Mouse (Mus musculus) hindlimb bud, embryonic 11.5 days (tissue): ENCODE data around the gene Gpm6b.

Experiments used
- DNase-seq: peaks from one replicate; pipeline ENCODE4 v3.0.0-alpha.2; 2012; ENCODE audit warnings: low read depth, low spot score; ENCODE audit errors: extremely low spot score

Gene Gpm6b

DNA sequence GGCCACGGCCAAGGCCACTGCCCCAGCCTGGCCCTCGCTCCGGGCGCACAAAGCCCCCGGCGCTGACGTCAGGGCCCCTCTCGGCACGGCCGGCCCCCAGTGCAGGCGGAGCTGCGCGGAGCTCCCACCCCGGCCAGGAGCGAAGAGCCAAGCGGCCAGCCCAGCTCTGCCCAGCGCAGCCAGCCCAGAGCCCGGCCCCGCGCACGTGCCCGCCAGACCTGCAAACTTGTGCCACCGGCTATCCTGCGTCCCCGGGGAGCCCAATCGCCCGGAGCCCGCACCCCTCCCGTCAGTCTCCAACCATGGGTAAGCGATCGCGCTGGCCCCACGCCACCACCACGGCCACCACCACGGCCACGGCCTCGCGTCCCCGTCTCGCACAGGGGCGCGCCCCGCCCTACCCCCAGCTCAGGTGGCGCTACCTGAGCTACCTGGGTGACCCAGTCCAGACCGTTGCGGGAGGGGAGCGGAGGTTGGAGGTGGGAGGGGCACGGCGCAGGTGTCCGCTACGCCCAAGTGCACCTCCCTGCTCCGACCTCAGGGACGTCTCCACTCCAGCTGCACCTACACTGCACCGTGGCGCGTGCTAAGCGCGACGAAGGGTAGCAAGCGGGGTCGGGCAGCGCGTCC lies at the start of gene Gpm6b:
TSS of gene Gpm6b (plus strand) at position 81 of the 630 bp plus-strand sequence.
- no peak for DNase-seq

DNA sequence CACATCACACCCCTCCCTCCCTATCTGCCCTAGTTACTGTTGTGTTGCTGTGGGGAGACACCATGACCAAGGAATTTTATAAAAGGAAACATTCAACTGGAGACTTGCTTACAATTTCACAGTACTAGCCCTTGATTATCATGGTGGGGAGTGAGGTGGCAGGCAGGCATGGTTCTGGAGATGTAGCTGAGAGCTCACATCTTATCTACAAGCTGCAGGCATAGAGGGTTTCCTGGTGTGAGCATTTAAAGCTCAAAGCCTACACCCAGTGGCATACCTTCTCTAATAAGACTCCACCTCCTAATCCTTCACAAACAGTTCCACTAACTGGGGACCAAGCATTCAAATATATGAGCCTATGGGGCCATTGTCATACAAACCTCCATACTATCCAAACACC lies 42.4 kb upstream of the Gpm6b start:
- no peak for DNase-seq

DNA sequence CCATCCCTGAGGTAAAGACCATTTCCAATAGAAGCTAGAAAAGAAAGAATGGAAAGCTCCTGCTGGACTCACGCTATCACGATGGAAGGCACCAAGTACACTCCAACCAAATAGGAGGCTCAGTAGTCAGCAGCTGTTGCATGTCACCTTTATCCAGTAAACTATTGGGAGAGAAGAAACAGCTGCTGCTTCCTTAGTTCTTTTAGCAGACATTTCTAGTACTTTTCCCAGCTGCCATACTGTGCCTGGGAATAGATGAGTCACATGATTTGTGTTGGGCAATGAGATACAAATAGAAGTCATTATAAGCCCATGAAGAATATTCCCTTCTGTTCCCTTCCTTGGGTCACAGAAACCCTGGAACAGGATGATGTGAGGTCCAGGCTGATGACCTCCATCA lies 40.4 kb upstream of the Gpm6b start:
- no peak for DNase-seq

DNA sequence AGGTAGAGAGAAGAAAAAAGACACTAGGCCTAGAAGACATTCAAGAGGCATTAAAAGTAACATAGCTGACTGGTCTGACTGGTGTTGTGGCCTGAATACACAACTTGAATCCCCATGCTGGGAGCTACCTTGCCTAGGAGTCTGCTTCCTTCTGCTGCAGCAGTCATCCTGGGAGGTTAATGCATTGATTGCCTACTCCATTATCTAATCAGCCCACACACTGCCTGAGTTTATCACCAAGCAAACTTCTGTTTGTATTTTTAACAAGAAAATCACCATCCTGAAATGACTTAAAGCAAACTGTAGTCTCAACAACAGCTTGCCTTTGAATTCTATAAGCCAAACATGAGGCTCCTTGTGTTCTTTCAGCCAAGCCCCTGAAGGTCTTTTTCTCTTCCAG lies 38.9 kb upstream of the Gpm6b start:
- no peak for DNase-seq

DNA sequence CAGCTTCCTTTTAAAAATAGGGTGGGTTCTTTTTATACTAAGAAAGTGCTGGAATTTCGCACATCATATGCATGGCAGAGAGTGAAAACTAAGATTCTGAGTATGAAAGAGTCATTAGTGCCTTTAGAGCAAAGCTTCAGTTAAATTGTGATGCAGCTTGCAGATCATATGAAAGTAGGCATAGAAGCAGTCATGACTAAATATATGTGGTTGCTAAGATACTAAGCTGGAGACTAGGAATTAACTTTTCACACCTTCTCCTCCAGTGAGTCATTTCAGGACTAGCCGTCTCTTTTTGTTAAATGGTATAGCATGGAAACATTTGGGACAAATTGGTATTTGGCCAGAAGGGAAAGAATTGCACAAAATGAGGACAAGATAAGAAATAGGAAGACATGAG lies 24.1 kb upstream of the Gpm6b start:
- no peak for DNase-seq

DNA sequence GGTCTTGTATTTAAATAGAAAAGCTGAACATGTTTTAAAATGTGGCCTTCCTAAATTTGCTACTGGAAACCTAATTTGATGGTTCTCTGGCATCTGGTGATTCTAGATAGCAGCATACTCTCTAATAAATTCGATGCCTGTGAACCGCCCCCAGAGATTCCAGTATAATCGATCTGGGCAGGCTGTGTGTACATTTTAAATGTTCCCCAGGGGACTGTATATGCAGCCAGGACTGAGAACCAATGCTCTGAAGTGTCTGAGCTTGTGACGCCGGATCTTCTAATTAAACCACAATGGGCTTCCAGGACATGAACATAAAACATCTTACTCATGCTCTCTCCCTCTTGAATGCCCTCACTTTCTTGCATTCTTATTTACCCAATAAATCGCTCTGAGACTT lies 22.5 kb upstream of the Gpm6b start:
- no peak for DNase-seq

DNA sequence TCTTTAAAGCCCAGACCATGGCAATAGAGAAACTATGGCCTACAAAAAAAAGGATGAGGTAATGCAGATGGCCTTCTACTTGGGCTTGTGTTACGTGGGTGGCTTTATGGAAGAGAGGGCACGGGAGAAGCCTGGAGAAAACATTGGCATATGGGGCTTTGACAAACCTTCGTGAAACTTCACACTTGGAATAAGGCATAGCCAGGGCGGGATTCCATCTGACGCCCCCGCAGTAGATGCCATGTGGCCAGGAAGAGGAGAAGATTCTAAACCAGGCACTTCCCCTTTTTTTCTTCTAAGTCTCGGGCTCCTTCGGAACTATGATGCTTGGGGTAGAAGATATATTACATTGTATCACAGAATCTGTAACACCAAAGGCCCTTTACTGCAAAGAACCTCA lies 22.0 kb upstream of the Gpm6b start:
- no peak for DNase-seq

DNA sequence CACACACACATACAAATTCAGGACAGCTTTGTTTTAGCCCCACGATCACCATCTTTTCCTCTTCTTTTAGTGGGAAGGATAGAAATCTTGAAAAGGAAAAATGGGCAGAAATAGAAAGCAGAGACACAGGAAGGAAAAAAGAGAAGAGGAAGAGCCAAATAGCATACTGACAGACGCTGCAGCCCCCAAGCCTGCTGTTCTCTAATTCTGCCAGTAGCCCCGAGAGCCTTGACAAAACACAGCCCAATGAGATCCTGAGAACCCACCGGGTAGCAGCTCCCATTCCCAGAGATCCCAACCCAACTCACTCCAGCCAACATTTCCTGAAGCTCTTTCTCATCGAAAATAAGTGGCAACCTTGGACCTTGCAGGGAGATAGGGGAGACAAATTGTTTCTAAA lies 19.4 kb upstream of the Gpm6b start:
- no peak for DNase-seq

DNA sequence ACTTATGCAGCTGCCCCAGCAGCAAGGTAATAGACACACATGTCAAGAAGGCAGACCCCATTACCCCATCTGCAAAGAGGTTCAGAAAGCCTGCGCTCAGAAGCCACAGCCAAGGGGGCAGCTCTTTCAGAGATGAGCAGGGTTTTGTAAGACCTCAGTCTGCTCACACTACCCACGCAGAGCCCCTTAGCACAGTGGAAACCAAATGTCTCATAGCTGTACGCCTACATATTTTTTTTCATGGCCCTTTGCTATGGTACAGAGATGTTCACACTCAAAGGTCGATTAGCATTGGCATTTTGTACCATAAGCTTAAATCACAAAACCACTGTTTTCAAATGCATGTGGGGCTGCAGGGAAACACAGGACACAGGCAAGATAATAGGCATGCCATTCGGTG lies 11.9 kb upstream of the Gpm6b start:
- no peak for DNase-seq

DNA sequence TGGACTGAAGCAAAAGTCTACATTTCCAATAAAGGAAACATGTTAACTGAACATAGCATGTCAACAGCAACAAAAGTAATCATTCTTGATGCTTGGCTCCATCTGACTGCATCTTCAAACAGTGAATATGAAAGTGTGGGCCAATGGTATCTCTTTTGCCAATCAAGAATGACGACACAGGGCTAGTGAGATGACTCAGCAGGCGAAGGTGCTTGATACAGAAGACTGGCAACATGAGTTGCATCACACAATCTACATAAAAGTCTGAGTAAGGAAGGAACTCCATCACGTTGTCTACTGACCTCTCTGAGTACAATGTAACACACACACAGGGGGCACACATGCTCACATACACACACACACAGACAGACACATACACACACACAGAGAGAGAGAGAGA lies 9.0 kb upstream of the Gpm6b start:
- no peak for DNase-seq

DNA sequence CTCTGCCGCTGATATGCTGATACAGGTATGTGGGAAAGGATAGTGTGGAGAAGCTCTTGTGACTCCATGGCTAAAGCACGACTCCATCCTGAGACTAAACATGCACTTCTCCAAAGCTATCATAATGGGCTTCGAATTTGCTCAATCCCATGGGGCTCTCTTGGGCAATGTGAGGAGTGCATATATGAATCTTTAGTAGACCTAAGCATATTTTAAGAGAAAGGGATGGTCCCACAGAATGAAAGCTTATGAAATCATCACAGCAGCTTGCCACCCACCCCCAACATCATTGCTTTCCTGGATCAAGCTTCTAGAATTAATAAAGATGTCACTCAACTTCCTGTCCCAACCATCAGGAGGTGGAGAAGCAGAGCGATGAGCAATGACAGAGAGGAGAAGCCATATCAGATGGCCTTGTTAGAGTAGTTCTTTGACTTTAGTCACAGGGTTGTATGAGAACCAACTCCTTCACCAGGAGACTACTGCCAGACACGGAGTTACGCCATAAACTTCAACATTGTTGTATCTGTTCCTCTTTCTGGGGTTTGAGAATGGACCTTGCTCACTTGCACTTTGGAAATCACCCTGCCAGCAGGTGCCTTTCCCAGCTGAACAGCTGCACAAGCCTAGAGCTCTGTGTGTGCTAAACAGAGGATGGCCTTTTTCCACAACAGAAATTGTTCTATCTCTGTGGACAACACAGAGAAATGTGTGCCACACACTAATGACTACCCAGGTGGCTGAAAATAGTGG lies 8.0 kb upstream of the Gpm6b start:
- DNase-seq, result no peak

DNA sequence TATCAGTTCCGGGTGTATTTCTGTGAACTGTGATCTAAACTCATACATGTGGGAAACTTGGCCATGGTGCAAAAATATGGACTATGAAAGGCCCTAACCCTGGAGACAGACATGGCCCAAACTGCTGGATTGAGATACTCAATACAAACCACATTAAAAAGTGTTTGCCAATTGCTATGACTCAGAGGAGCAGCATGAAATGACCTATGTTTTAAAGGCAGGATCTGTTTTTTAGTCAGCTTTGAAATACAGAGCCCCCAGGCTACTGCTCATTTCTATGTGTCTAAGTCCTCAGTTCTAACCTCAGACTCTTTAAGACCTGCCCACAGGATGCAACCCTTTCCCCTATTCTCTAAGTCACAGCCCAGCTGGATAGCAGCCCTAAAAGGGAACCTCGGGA lies 2.6 kb upstream of the Gpm6b start:
- no peak for DNase-seq

DNA sequence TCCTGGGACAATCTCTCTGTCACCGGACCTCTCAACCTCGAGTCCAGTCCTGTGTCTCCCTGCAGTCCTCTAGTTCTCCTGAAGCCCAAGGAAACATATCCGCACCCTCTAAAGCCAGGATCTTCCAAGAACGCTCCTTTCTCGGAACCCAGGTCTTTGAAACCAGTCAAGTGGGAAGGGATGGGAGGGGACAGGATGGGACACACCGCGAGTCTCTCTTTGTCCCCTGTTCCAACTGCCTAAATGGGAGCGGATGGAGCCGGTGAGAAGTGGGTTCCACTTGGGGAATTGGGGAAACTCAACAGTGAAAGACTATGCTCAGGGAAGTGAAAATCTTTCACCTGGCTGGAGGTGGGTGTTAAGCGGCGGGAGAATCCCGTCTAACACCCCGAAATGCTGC lies 809 bp downstream of the Gpm6b start:
- no peak for DNase-seq

DNA sequence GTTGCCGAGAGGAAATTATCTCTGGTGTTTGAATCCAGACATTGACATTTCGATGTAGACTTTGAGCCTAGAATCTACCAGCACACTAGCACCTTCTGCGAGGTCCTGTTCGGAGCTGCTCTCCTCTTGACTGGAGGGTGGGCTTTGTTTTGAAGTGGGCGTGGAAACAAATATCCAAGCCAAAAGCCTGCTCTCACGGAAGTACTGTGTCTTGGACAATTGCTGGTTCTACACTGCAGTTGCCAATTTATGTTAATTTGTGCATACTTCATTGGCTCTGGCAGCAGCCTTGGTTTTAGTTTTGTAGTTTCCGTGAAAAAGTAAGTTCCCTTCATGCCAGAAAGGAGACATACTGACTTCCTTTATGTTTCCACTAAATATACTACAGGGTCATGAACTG lies 2.0 kb downstream of the Gpm6b start:
- no peak for DNase-seq

DNA sequence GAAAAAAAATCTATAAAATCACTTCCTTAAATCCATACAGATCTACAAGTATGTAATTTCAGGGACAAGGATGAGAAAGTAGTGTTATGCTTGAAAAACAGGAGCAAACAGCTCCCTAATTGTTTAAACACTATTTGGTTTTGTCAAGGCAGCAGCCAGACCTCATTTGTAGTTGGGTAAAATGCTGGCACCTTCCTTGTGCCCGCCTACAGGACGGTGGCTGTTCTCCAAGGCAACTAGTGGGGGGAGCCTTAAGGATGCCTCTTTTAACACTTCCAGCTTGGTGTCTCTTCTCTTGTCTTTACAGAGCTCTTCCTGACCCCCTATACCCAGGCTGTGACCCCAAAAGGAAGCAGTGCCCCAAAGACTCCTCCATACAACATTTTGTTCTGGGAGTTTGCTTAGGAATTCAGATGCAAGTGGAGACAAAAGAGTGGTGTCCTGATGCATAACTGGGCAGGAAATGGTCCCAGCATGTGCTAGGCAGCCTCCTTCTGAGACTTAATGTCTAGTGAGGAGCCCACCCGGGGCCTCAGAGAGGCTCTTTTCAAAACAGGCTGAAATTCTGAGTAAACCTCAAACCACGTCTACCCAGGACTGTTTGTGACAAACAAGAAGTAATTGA lies 4.7 kb downstream of the Gpm6b start:
- no peak for DNase-seq

DNA sequence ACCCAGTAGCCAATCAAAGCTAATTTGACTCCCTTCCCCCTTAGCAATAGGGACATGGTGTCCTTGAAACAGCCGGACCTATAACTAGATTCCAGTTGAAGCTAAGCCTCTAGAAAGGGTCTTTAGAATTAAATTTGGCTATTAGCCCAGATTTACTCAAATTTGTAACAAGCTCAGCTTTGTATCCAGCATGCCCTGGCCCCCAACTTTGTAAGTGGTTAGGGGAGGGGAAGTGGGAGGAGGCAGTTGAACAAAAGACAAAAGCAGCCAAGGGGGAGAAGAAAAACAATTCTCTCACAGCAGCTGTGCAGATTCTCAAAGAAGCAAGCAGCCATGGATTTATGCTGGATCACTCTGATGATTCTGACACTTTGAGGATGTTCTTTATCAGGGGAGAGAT lies 32.8 kb downstream of the Gpm6b start:
- no peak for DNase-seq

DNA sequence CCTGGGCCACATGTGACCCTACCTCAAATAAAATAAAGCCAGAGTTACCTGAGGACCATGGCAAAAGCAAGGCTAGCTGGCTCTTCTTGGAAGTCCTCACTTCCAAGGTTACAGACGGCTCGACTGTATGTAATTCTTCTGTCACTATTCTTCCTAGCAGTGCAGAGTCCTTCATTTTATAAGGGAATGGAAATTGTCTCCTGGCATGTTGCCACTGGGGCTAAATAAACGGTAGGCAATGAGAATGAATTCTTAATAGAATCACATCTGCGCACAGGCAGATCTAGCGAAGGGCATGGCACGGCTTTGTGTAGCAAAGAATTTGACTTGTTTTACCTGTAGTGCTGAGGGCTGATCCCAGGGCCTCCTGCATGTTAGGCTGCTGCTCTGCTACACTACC lies 33.9 kb downstream of the Gpm6b start:
- DNase-seq, result no peak

DNA sequence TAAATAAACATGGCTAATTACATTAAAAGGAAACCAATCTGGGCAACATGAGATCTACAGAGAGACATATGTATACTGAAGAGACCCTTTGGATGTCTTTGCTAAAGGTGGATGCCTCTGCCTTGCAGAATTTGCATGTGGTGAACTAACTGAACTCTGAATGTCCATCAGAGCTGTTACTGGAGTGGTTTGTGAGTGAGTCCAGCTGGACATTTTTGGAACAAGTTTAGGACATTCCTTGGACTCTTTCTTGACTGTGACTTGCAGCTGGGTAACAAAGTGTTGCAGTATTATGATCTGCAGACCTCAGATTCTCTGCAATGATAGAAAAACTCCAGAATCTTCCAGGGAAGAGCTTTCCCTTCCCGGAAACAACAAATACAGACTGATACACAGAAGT lies 41.1 kb downstream of the Gpm6b start:
- no peak for DNase-seq

DNA sequence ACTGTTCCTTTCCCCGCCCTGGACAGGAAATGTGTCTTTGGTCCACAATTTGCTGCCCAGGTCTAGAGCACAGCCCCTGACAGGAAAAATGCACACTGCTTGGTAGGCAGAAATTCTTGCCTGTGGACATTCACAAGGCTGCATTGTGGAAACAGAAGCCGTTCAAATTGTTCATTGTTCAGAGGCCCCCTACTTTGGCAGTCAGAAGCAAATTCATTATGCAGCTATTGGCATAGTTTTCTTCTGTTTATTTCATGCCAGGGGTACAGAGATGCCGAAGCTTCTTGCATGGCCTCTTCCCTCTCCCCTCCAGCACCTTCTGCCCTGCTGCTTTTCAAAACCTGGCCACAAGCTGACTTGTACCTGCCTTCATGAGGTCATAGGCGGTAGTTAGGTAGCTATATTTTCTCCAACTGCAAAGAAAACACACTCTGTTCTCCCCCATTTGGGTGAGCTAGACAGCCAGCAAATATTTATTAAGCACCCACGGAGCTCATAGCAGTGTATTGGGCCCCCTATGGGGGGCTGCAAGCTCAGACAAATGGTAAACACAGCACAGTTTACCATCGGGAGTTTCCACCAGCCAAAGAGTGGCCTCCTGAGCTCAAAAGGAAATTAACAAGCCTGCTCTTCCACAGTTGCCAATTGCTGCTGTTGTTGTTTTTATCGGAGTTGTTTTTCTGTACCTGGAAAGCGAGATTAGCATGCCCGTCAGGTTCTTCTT lies 48.2 kb downstream of the Gpm6b start:
- DNase-seq, result no peak

DNA sequence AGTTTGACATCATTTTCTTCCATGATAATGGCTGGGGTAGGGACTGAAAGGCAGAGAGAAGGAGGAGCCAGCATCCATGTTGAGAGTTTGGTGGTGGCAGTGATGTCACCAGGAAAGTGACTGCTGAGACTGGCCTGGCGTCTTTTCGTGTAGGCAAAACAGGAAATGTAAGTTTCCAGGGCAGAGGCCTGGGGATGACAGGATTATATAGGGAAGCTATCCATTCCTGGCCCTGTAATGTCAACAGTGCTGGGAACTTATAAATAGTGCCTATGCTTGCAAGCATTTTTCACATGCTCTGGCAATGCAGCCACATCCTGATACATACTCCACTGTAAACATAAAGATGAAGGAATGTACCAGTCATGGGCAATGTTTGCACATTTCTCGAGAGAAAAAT lies 52.6 kb downstream of the Gpm6b start:
- DNase-seq, result no peak

DNA sequence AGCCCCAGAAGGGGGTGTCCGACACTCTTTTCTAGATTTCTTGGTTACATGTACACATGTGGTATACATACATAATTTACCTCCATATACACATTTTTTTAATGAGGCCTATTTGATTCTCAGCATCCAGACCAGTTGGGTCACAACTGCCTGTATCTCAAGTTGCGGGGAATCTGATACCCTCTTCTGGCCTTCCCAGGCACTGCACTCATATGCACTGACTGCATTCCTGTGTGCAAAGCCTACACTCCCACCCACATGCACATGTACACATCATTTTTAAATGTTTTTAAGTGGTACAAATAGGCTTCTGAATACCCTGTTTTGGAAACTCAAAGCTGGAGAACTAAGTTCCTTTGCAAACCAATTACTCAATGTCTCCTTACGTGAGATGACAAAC lies 54.8 kb downstream of the Gpm6b start:
- DNase-seq, result no peak

DNA sequence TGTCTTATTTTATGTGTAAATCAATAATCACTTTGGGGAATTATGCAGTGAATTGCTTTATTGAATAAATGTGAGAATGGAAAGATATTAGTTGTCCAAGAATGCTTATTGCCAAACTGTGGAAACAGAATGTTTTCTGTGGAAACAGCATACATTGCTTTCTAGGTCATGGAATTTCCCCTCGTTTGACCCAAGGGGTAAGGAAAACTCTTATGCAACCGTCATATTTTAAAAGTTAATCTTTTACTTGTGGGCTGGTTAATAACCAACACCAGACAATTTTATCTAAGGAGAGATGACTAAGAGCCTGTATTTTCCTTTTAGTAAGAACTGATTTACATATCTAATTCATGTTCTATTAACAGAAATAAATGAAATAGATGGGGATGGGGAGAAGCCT lies 64.1 kb downstream of the Gpm6b start:
- no peak for DNase-seq
